Mouse (Mus musculus) hindbrain, embryonic 12.5 days (tissue): ENCODE measurements at regions not wholly inside any gene's neighbourhood (a gene's known extent, or its start where the extent isn't known, plus 50 kb on each side); places are given as distances from the start of the nearest gene placed in this dataset.

Source experiments
- ATAC-seq: fragments of 200-750 bp; cut with Nextera tagmentation; 2 replicates; pipeline ENCODE4 v1.8.0; 2017; ENCODE audit warnings: moderate TSS enrichment; ENCODE audit not compliant: low FRiP score
- H3K27ac ChIP-seq: fragments of 300-500 bp; sonication (generic); 2 replicates; pipeline ENCODE4 v1.5.1; 2016; ENCODE audit warnings: mild to moderate bottlenecking
- H3K27me3 ChIP-seq: fragments of 300-500 bp; sonication (generic); 2 replicates; pipeline ENCODE4 v1.6.1; 2016; ENCODE audit warnings: mild to moderate bottlenecking
- H3K36me3 ChIP-seq: fragments of 300-500 bp; sonication (generic); 2 replicates; pipeline ENCODE4 v1.6.1; 2016; ENCODE audit warnings: mild to moderate bottlenecking
- H3K4me1 ChIP-seq: fragments of 300-500 bp; sonication (generic); 2 replicates; pipeline ENCODE4 v1.6.1; 2016
- H3K4me2 ChIP-seq: fragments of 300-500 bp; sonication (generic); replicated peaks from 2 replicates; pipeline ENCODE4 v1.6.1; 2016; ENCODE audit warnings: mild to moderate bottlenecking
- H3K4me3 ChIP-seq: fragments of 300-500 bp; sonication (generic); 2 replicates; pipeline ENCODE4 v1.5.1; 2016; ENCODE audit warnings: mild to moderate bottlenecking
- H3K9ac ChIP-seq: fragments of 300-500 bp; sonication (generic); 2 replicates; pipeline ENCODE4 v1.6.1; 2016; ENCODE audit warnings: mild to moderate bottlenecking, moderate library complexity
- H3K9me3 ChIP-seq: fragments of 300-500 bp; sonication (generic); replicated peaks from 2 replicates; pipeline ENCODE4 v1.6.1; 2016; ENCODE audit warnings: mild to moderate bottlenecking
- WGBS: fragments of 180-500 bp; shearing (Covaris S2); methylation state at CpG from one replicate; pipeline ENCODE4 v1.1.7; 2016; 5-methylcytosine and 5-hydroxymethylcytosine counted together

GRCm38 (mm10) chr3:39335612-39336230 lies 449.0 kb downstream of the Fat4 start:
- Histone ChIP-seq H3K4me1 (no peaks in the 10 kb centered on the region), H3K4me3 (no peak overlapping the region), H3K36me3 (no peaks in the 10 kb centered on the region), H3K9ac (no peak overlapping the region), H3K9me3 (0 out of 2 replicates have a peak, but pooled peaks cover 5% of the 10 kb centered on the region), H3K4me2 (no peak overlapping the region), H3K27ac (no peak overlapping the region), H3K27me3 (no peaks in the 10 kb centered on the region)
- 62% methylated on average over 8 of the region's 8 CpGs for whole genome bisulfite sequencing
- no peak for ATAC-seq

- Histone ChIP-seq H3K4me1 (no peaks in the 10 kb centered on the region), H3K9me3 (no peaks in the 10 kb centered on the region), H3K4me2 (no peak overlapping the region), H3K27me3 (no peaks in the 10 kb centered on the region), H3K36me3 (no peaks in the 10 kb centered on the region), H3K9ac (no peak overlapping the region), H3K27ac (no peak overlapping the region), H3K4me3 (no peak overlapping the region)
- no peak for ATAC-seq
- WGBS, result 75% methylated on average over 3 of the region's 3 CpGs
These were observed 454.5 kb downstream of the Fat4 start for GRCm38 (mm10) chr3:39341161-39341687.

GRCm38 (mm10) chr3:39344078-39344477 lies 457.3 kb downstream of the Fat4 start:
- H3K27me3 ChIP-seq, result no peaks in the 10 kb centered on the region
- 89% methylated on average over 3 of the region's 3 CpGs for WGBS
- no peaks in the 10 kb centered on the region for H3K4me1 ChIP-seq
- no peaks in the 10 kb centered on the region for H3K9me3 ChIP-seq
- no peak overlapping the region for H3K9ac ChIP-seq
- no peak for ATAC-seq
- no peak overlapping the region for H3K27ac ChIP-seq
- H3K36me3 ChIP-seq, result no peaks in the 10 kb centered on the region
- no peak overlapping the region for H3K4me2 ChIP-seq
- H3K4me3 ChIP-seq, result no peak overlapping the region

DNA sequence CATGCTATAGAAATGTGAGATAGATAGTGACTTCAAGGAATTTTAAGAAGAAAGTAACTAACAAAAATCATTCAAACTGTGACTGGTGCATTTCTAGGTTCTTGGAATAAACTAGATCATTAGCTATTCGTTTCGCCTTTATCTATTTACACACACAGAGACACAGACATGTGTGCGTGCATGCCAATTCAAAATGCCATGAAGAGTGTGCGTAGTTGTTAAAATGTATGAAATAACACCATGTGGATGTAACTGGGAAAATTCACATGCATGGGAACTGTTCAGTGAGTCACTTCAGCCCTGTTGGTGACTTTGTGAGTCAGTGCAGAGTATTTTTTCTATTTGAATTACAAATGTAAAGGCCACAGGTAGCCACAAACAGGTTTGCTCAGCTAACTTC lies 460.8 kb downstream of the Fat4 start:
- no peak for ATAC-seq
- Histone ChIP-seq H3K27me3 (no peaks in the 10 kb centered on the region), H3K9ac (no peak overlapping the region), H3K4me1 (no peaks in the 10 kb centered on the region), H3K4me2 (no peak overlapping the region), H3K4me3 (no peak overlapping the region), H3K36me3 (no peaks in the 10 kb centered on the region), H3K27ac (no peak overlapping the region), H3K9me3 (no peaks in the 10 kb centered on the region)
- WGBS, result 96% methylated on average over 4 of the region's 4 CpGs

GRCm38 (mm10) chr3:39357012-39357411 lies 470.3 kb downstream of the Fat4 start:
- Histone ChIP-seq H3K9me3 (no peaks in the 10 kb centered on the region), H3K36me3 (no peaks in the 10 kb centered on the region), H3K9ac (no peak overlapping the region), H3K4me3 (no peak overlapping the region), H3K4me2 (no peak overlapping the region), H3K4me1 (no peaks in the 10 kb centered on the region), H3K27ac (no peak overlapping the region), H3K27me3 (no peaks in the 10 kb centered on the region)
- ATAC-seq, result no peak
- WGBS, result 85% methylated on average over 2 of the region's 2 CpGs

- Histone ChIP-seq H3K9ac (no peak overlapping the region), H3K36me3 (no peaks in the 10 kb centered on the region), H3K4me2 (no peak overlapping the region), H3K4me3 (no peak overlapping the region), H3K27me3 (no peaks in the 10 kb centered on the region), H3K9me3 (no peaks in the 10 kb centered on the region), H3K4me1 (no peaks in the 10 kb centered on the region), H3K27ac (no peak overlapping the region)
- 67% methylated on average over 2 of the region's 2 CpGs for WGBS
- no peak for ATAC-seq
These were observed 473.5 kb downstream of the Fat4 start for GRCm38 (mm10) chr3:39360278-39360677.

DNA sequence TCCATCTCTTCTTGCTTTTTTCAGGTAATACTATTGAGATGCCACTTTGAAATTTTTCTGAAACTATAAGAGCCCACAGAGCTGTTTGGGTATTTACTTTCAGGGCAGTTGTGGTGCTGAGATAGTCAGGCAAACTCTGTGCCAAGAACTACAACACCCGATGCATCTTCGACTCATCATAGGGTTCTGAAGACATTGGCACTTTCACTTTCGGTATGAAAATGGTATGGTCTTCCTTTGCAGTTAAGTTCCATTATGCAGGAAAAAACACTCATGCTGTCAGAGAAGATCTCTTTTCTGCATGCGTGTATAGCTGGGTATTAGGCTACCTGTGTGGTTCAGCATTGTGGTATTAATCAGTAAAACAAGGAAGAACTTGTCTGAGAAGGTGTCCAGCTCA lies 484.2 kb downstream of the Fat4 start:
- Histone ChIP-seq H3K4me3 (no peak overlapping the region), H3K4me1 (no peaks in the 10 kb centered on the region), H3K9ac (no peak overlapping the region), H3K27ac (no peak overlapping the region), H3K4me2 (no peak overlapping the region), H3K36me3 (no peaks in the 10 kb centered on the region), H3K9me3 (no peaks in the 10 kb centered on the region), H3K27me3 (no peaks in the 10 kb centered on the region)
- WGBS, result 96% methylated on average over 4 of the region's 4 CpGs
- ATAC-seq, result no peak

DNA sequence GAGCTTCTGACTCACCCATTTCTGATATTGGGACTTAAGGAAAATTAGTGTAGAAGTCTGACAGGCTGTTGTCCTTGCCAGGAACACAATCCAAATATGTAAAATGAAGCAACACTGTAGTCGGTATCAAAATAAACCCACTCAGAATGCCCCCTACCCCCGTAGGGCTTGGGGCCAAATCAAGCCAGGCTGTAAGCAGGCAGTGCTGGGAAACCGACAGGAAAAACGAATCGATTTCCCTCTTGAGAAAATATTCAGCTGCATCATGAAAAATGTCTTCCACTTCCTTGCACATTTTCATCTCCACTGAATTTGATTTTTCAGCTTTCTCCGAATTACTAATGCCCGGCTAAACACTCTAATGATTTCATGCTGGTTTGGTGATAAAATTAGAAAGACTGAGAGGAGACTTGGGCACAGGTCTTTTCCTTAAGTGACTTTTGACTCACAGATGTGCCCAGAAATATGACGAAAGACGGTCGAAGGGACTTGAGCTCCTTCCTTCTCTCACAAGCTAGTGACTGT lies 485.7 kb downstream of the Fat4 start:
- WGBS, result 82% methylated on average over 10 of the region's 10 CpGs
- Histone ChIP-seq H3K4me3 (no peak overlapping the region), H3K36me3 (no peaks in the 10 kb centered on the region), H3K27ac (no peak overlapping the region), H3K4me2 (no peak overlapping the region), H3K4me1 (no peaks in the 10 kb centered on the region), H3K27me3 (no peaks in the 10 kb centered on the region), H3K9me3 (no peaks in the 10 kb centered on the region), H3K9ac (no peak overlapping the region)
- ATAC-seq, result no peak

DNA sequence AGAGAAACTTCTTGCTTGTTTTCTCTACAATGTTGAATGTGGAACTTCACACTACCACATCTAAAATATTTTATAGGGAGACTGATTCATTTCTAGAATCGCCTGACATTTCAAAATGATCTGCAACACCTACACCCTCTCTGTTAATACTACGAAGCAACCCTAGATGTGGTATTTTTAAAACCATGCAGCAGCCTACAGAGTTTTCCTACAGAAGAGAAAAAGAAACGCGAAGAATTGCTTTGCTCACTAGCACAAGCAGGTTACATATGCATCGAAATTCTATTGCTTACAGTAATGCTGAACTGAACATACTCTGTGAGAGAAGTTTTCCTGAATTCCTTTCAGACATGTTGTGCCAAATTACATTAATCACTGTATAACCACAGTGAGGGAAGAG lies 488.7 kb downstream of the Fat4 start:
- Histone ChIP-seq H3K9ac (no peak overlapping the region), H3K27ac (no peak overlapping the region), H3K4me1 (no peaks in the 10 kb centered on the region), H3K9me3 (no peaks in the 10 kb centered on the region), H3K27me3 (no peaks in the 10 kb centered on the region), H3K4me3 (no peak overlapping the region), H3K36me3 (no peaks in the 10 kb centered on the region), H3K4me2 (no peak overlapping the region)
- no peak for ATAC-seq
- WGBS, result 87% methylated on average over 5 of the region's 5 CpGs

GRCm38 (mm10) chr3:39388491-39388890 lies 501.8 kb downstream of the Fat4 start:
- WGBS, result 78% methylated on average over 1 of the region's 1 CpGs
- Histone ChIP-seq H3K9ac (no peak overlapping the region), H3K27me3 (no peaks in the 10 kb centered on the region), H3K4me1 (no peaks in the 10 kb centered on the region), H3K4me3 (no peak overlapping the region), H3K4me2 (no peak overlapping the region), H3K36me3 (no peaks in the 10 kb centered on the region), H3K9me3 (no peaks in the 10 kb centered on the region), H3K27ac (no peak overlapping the region)
- ATAC-seq, result no peak

DNA sequence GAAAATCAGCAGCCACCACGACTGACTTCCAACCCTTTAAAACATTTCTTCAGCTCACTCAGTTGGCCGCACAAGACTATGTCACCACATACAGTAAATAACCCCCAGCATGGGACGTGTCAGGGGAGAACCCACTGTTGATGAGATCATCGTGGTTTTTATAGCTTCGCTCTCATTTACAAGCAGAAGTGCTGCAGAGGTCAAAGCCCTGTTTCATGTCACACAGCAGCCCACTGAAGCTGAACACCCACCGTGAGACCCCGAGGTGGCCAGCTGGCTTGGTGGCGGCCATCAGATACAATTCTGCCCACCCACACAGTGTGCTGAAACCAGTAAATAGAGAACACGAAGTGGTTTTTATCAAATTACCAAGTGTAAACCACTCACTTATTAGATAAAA lies 503.7 kb downstream of the Fat4 start:
- Histone ChIP-seq H3K27ac (no peak overlapping the region), H3K9ac (no peak overlapping the region), H3K4me1 (no peaks in the 10 kb centered on the region), H3K36me3 (no peaks in the 10 kb centered on the region), H3K9me3 (no peaks in the 10 kb centered on the region), H3K4me2 (no peak overlapping the region), H3K27me3 (no peaks in the 10 kb centered on the region), H3K4me3 (no peak overlapping the region)
- WGBS, result 52% methylated on average over 9 of the region's 9 CpGs
- no peak for ATAC-seq

- no peaks in the 10 kb centered on the region for H3K27me3 ChIP-seq
- WGBS, result 77% methylated on average over 2 of the region's 2 CpGs
- H3K4me2 ChIP-seq, result no peak overlapping the region
- no peaks in the 10 kb centered on the region for H3K4me1 ChIP-seq
- ATAC-seq, result no peak
- H3K27ac ChIP-seq, result no peak overlapping the region
- H3K4me3 ChIP-seq, result no peak overlapping the region
- no peak overlapping the region for H3K9ac ChIP-seq
- H3K9me3 ChIP-seq, result no peaks in the 10 kb centered on the region
- no peaks in the 10 kb centered on the region for H3K36me3 ChIP-seq
These were observed 505.3 kb downstream of the Fat4 start for GRCm38 (mm10) chr3:39392053-39392452.

- Histone ChIP-seq H3K27ac (no peak overlapping the region), H3K36me3 (no peaks in the 10 kb centered on the region), H3K9me3 (no peaks in the 10 kb centered on the region), H3K9ac (no peak overlapping the region), H3K4me3 (no peak overlapping the region), H3K4me1 (no peaks in the 10 kb centered on the region), H3K4me2 (no peak overlapping the region), H3K27me3 (no peaks in the 10 kb centered on the region)
- no peak for ATAC-seq
These were observed 509.9 kb downstream of the Fat4 start for GRCm38 (mm10) chr3:39396672-39397071.
